Mouse (Mus musculus): ENCODE measurements around the gene Znrf2.

DNA sequence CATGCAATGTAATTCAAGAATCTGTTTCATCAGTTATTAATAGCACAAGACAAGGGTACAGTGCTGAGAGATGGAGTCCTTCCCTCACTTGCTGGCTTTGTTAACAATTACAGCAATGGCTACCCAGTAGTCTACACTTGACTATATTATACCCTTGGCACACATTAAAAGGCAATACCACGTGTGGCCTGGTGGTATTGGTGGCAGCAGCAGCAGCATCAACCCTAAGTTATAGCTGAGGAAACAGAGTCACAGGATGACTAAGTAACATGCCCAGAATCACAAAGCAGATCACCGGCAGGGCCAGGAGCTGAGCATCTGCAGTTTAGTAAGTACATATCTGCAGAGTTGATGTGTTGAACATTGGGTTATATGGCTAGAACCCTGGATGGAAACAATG, 22.3 kb upstream of the Znrf2 start:
- peak; percentile 18 for TF ChIP-seq CTCF (IDR thresholded peaks at IDR 0.05; ENCODE audit: control insufficient read depth, insufficient read depth, insufficient read length)
- no peak for TF ChIP-seq MAX (IDR thresholded peaks at IDR 0.05)
- TF ChIP-seq USF1 (IDR thresholded peaks at IDR 0.05; ENCODE audit: low read depth): no peak
